Mouse (Mus musculus) ES-E14 (cell line): ENCODE results near the gene Cenpu.

Source experiments
- HCFC1 ChIP-seq: IDR thresholded peaks from 2 replicates; pipeline ENCODE4 v1.6.1; 2012; ENCODE audit warnings: low read length, inconsistent platforms, borderline replicate concordance; ENCODE audit not compliant: insufficient read depth
- MAFK ChIP-seq: IDR thresholded peaks from 2 replicates; pipeline ENCODE4 v1.6.1; 2014; ENCODE audit warnings: mild to moderate bottlenecking, low read depth, low read length, inconsistent platforms; ENCODE audit not compliant: insufficient read depth
- ZC3H11A ChIP-seq: IDR thresholded peaks from 2 replicates; pipeline ENCODE4 v1.6.1; 2012; ENCODE audit warnings: low read depth, mild to moderate bottlenecking, inconsistent platforms, low read length, borderline replicate concordance
- ZNF384 ChIP-seq: IDR thresholded peaks from 2 replicates; pipeline ENCODE4 v1.6.1; 2012; ENCODE audit warnings: low read depth, low read length, inconsistent platforms

DNA sequence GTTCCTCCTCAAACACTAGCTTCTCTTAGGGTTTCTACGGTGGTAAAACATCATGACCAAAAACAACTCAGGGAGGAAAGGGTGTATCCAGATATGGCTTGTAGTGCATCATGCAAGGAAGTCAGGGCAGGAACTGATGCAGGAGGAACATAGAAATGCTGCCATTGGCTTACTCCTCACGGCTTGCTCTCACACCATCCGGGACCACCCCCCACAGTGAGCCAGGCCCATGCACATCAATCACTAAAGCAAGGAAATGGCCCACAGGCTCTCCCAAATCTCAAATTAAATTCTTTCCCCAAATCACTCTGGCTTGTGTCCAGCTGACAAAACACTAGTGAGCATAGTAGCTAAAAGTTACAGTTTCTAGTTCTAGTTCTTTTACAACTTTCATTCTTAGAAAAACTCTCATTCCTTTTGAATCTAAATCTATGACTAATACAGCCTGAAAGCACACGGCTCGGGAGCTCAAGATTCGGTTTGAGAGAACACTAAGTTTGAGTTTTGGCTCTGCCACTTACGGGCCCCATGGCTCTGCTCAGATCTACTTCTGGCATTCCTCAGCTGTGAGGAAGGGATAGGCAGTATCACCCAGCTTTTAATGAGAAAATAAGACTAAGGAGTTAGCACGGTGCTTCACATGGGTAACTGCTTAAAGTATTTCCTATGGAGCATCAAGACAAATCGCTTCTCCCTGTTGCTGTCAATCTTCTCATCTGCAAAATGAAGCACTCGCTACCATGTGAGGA is 49.3 kb downstream of the Cenpu start:
- TF ChIP-seq HCFC1 (no peak), ZNF384 (no peak), MAFK (no peak), ZC3H11A (no peak)
